Mouse (Mus musculus) 3T3-L1 (cell line): ENCODE data around the gene Tmprss5.

Experiments used
- DNase-seq: peaks from one replicate; pipeline ENCODE4 v3.0.0-alpha.2; 2015; ENCODE audit warnings: low read depth, low spot score

Tmprss5 gene

DNA sequence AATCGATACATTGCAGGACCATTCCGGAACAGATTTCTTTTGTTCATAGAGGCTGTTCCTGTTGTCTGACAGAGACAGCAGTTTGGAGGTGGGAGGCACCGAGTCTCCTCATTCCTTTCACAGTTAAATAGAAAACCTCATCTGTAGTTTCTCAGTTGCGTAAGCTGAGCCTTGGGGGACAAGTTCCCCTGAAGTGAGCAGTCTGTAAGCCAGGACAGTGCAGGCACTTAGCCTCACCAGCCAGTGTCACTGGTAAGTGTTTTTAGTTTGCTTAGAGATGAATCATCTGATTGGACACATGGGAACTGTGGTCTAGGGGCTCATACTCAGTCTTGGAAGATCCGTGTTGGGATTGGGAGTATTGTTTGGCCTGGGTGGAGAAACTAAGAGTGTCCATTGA lies at the start of gene Tmprss5:
Gene Tmprss5, plus strand, starts transcription at position 154 of the 400 bp plus-strand sequence.
- DNase-seq: no peak

DNA sequence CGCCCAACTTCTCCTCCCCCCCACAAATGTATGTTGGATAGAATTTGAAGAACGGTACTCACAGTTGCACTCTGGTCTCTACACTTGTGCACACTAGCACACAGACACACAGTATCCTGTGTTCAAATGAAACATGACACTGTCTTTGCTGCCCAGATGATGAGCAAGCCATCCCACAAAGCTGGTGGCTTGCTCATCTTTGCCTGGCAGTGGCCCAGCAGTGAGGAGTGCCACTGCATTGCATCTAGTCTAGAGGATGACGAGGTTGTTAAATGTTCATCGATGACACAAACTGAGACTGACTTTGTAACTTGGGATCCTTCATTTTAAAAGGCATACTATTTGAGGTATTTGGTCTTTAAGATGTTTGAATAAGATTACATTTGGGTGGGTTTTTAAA lies 46.3 kb upstream of the Tmprss5 start:
- DNase-seq: peak; percentile 86

DNA sequence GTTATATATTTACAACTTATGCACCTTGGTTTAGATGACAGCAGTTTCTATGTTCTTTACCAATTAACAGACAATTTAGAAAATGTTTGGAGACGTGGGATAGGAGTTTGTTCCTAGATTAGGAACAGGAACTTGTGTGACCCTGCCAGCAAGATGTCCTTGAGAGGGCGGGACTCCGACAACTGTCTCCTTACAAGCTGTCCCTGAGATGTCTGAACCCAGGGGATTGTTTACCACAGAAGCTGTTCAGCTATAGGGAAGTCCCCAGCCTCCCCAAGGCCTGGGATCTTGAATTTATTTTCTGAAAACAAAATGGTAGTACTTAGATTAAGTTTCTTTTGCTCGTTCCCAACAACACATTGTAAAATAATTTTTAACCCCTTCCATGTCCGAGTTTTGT lies 30.2 kb upstream of the Tmprss5 start:
- no peak for DNase-seq

DNA sequence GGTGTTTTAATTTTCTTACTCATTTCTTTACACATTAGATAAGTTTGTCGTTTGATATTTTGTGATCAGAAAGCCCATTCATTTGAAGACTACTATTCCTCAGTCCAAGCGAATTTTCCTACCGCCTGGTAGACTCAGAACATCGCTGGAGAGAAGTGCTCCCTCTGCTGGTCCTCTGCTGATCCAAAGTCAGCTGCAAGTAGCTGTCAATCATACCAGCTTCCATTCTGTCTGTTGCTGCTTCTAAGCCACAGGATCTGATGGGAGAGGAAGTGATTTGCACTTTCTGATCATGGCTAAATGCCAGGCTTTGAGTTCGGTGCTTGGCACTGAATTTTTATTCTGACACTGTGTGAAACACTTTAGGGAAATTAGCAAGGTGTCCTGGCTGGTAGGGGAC lies 29.7 kb upstream of the Tmprss5 start:
- peak; percentile 73 for DNase-seq

GRCm38 (mm10) chr9:49054028-49054427 lies 27.0 kb upstream of the Tmprss5 start:
- no peak for DNase-seq

GRCm38 (mm10) chr9:49055333-49056205 lies 25.5 kb upstream of the Tmprss5 start, which contains the start of gene Zw10:
Zw10 (plus strand) TSS chr9:49055613.
- peak; percentile 97 for DNase-seq

GRCm38 (mm10) chr9:49076847-49077246 lies 4.2 kb upstream of the Tmprss5 start:
- no peak for DNase-seq

DNA sequence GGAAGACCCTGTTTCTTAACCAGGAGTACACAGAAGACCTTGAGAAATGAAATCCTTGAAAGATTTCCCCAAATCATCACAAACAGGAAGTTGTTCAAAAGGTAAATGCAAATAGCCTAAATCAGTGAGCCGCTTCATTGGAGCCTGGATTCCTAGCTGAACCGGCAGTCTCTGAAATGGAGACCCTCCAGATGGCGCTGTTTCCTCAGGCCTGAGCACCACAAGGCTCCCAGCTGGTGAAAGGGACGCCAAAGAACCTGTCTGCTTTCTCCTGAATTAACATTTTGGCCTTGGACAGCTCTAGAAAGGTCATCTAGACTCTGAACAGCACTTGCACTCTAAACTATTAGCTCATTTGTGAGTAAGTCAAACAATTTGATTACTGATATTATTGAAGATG lies 501 bp downstream of the Tmprss5 start:
- peak; percentile 73 for DNase-seq

- no peak for DNase-seq
These were observed 6.3 kb downstream of the Tmprss5 start for GRCm38 (mm10) chr9:49087317-49087716.

- no peak for DNase-seq
These were observed 17.8 kb downstream of the Tmprss5 start for GRCm38 (mm10) chr9:49098871-49099270.

DNA sequence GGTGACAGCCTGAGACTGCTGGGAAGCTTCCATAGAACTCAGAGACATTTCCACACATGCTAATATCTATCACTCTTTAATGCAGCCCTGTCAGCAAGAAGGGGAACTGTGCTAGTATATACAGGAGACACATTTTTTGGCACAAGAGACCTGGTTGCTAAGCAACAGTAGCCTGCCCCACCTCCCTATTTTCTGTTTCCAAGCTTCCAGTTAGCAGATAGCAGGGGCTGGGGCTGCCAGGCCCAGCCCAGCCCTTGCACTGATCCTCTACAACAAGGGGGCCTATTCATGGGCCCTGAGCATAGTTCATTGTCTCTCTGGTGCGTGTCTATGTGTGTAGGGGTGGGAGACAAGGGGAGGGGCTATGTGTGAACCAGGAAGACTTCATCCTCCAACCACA lies 21.3 kb downstream of the Tmprss5 start:
- no peak for DNase-seq

DNA sequence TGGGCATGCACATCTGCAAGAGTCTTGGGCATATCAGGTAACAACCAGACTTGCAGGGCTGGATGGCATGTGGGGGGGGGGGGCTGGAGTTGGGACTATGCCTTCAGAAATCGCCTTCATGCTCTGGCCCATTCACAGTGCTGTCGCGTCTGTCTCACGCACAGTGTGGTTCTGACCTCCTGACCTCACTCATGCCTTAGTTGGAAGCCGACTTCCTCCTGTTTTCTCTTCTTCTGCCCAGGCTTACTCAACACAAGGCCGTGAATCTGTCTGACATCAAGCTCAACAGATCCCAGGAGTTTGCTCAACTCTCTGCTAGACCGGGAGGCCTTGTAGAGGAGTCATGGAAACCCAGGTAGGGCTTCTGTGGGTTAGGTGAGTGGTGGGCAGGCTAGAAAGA lies 28.0 kb downstream of the Tmprss5 start:
- no peak for DNase-seq

GRCm38 (mm10) chr9:49110476-49111220 lies 29.6 kb downstream of the Tmprss5 start:
- DNase-seq: peak; percentile 6

- no peak for DNase-seq
These were observed 30.2 kb downstream of the Tmprss5 start for GRCm38 (mm10) chr9:49111296-49111695.

GRCm38 (mm10) chr9:49118271-49118825 lies 37.3 kb downstream of the Tmprss5 start:
- peak; percentile 14 for DNase-seq

GRCm38 (mm10) chr9:49119759-49120158 lies 38.7 kb downstream of the Tmprss5 start:
- DNase-seq: no peak

DNA sequence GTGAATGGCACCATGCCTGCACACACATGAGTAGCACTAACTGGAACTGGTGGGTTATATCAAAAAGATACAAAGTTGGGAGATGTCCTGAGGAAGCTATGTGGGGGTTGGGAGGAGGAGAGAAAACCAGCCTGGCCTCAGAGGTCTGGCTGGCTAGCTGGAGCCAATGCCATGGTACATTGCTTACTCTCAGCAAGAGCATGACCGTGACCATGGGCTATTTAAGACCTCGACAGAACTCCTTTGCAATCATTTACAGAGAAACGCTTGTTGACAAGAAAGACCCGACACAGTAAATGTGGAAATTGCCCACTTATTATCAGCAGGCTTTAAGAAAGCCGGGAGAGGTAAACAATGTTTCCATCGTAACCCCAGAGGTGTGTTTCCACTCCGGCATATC lies 44.6 kb downstream of the Tmprss5 start:
- no peak for DNase-seq

DNA sequence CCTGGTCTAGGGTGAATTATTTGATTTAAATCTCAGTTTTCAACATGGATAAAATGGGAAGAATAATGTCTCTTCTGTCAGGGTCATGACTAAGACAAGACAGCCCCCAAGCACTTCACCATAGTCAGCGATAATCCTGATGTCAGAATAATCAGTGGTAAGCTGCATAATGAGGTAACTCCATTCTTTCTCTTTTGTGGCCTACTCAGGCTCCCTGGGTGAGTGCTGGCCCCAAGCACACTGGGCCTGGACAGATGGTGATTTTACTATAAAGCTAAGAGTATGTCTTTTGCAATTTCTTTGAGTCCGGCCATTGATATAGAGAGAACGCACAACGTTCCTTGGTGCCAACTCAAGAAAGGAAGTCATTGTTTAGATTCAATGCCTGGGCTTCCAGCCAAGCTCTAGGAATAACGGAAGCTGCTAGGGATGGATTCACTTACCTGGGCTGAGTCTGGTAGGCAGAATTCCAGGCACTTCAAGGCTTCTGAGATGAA lies 49.5 kb downstream of the Tmprss5 start:
- no peak for DNase-seq

DNA sequence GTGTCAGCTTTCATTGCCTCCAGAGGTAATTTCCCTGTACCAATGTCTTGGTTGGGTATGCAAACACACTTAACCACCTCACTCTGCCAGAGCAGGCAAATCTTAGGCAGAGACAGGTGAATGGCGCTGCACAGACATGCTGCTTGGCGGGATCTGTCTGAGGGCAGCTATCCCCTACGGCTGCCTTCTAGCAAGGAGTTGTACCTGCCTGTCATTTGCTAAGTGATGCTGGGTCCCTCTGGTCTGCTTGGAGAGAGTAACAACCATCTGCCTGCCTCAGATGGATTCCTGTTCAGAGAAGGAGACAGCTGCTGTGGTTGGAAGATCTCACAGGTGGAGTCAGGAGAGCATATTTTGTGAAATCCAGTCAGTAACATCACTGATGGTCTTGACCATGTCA lies 62.8 kb downstream of the Tmprss5 start:
- no peak for DNase-seq

GRCm38 (mm10) chr9:49145776-49146175 lies 64.7 kb downstream of the Tmprss5 start:
- DNase-seq: no peak

- no peak for DNase-seq
These were observed 66.0 kb downstream of the Tmprss5 start for GRCm38 (mm10) chr9:49147031-49147430.
